Mouse (Mus musculus) heart, adult 2 months (tissue): Measurements from ENCODE around the gene Mypn.

Experiments used
- CTCF ChIP-seq: fragments of 200-600 bp; IDR thresholded peaks from 2 replicates; pipeline ENCODE4 v1.8.1; 2022; ENCODE audit warnings: antibody characterized with exemption, mild to moderate bottlenecking, moderate library complexity
- EP300 ChIP-seq: fragments of 200-500 bp; IDR thresholded peaks from 2 replicates; pipeline ENCODE4 v1.6.1; 2011; ENCODE audit warnings: low read depth, low read length, control low read depth; ENCODE audit not compliant: insufficient read depth
- POLR2A ChIP-seq: fragments of 200-500 bp; IDR thresholded peaks from 2 replicates; pipeline ENCODE4 v1.6.1; 2011; ENCODE audit warnings: mild to moderate bottlenecking, low read depth, low read length, control low read depth; ENCODE audit not compliant: insufficient read depth

GRCm38 (mm10) chr10:63244055-63244671, 40.4 kb upstream of the Mypn start:
- TF ChIP-seq POLR2A (no peak), CTCF (no peak), EP300 (no peak)
